Mouse (Mus musculus) limb, embryonic 15.5 days (tissue): Measurements from ENCODE around the gene Cpt1c. TPM values are rescaled to one million over a fixed set of nuclear protein-coding genes. Genes with fewer than 3 reads are reported as not detected.
"Not testable (repeated sequence)": the region's sequence is repeated elsewhere in the genome, so short reads cannot be mapped to it uniquely, and the experiment has no call there.

ENCODE experiments used
- ATAC-seq: fragments of 200-750 bp; cut with Nextera tagmentation; 2 replicates; pipeline ENCODE4 v1.8.0; 2017; ENCODE audit warnings: low read depth, moderate TSS enrichment; ENCODE audit not compliant: insufficient number of reproducible peaks, low FRiP score, low TSS enrichment
- H3K27ac ChIP-seq: fragments of 300-500 bp; sonication (generic); 2 replicates; pipeline ENCODE4 v1.5.1; 2015; ENCODE audit warnings: moderate library complexity, mild to moderate bottlenecking, inconsistent platforms
- H3K27me3 ChIP-seq: fragments of 300-500 bp; sonication (generic); 2 replicates; pipeline ENCODE4 v1.6.1; 2015; ENCODE audit warnings: inconsistent platforms
- H3K36me3 ChIP-seq: fragments of 300-500 bp; sonication (generic); 2 replicates; pipeline ENCODE4 v1.6.1; 2015; ENCODE audit warnings: inconsistent platforms
- H3K4me1 ChIP-seq: fragments of 300-500 bp; sonication (generic); 2 replicates; pipeline ENCODE4 v1.6.1; 2015; ENCODE audit warnings: inconsistent platforms
- H3K4me2 ChIP-seq: fragments of 300-500 bp; sonication (generic); 2 replicates; pipeline ENCODE4 v1.6.1; 2015; ENCODE audit warnings: mild to moderate bottlenecking, inconsistent platforms
- H3K4me3 ChIP-seq: fragments of 300-500 bp; sonication (generic); 2 replicates; pipeline ENCODE4 v1.5.1; 2015; ENCODE audit warnings: mild to moderate bottlenecking, inconsistent platforms
- H3K9ac ChIP-seq: fragments of 300-500 bp; sonication (generic); 2 replicates; pipeline ENCODE4 v1.6.1; 2015; ENCODE audit warnings: inconsistent platforms
- H3K9me3 ChIP-seq: fragments of 300-500 bp; sonication (generic); 2 replicates; pipeline ENCODE4 v1.6.1; 2016; ENCODE audit warnings: inconsistent platforms
- WGBS: fragments of 180-500 bp; shearing (Covaris S2); methylation state at CpG from one replicate; pipeline ENCODE4 v1.1.7; 2015; 5-methylcytosine and 5-hydroxymethylcytosine counted together
- polyA plus RNA-seq: library from polyadenylated mRNA; unstranded; fragments of >200 nt; fragmentation: Nextera tagmentation; extraction: Ambion mirVana; gene quantifications from 2 replicates; pipeline ENCODE4 v1.2.1, GENCODE M21; 2015

Gene Cpt1c
- polyA plus RNA-seq, result 27.9 and 28.3 TPM in 2 replicates

GRCm38 (mm10) chr7:44974383-44975116, at the start of gene Cpt1c:
Gene Cpt1c (minus strand): TSS chr7:44974851.
- Histone ChIP-seq H3K9ac (peak within 1 kb of the TSS; percentile 48), H3K9me3 (no peaks in the 10 kb centered on the region), H3K4me3 (peak within 1 kb of the TSS; percentile 56), H3K36me3 (peaks cover 42% of the 10 kb centered on the region), H3K27ac (peak within 1 kb of the TSS; percentile 90), H3K4me2 (peak within 1 kb of the TSS; percentile 78), H3K4me1 (peaks cover 38% of the 10 kb centered on the region), H3K27me3 (no peaks in the 10 kb centered on the region)
- no peak for ATAC-seq
- WGBS, result 2% methylated on average over 22 of the region's 22 CpGs

GRCm38 (mm10) chr7:45023711-45024110, 49.1 kb upstream of the Cpt1c start:
- peaks cover 18% of the 10 kb centered on the region for H3K4me1 ChIP-seq
- H3K27me3 ChIP-seq, ATAC-seq, H3K9me3 ChIP-seq, H3K4me3 ChIP-seq, H3K27ac ChIP-seq, H3K9ac ChIP-seq, H3K4me2 ChIP-seq: not testable (repeated sequence)
- 81% methylated on average over 5 of the region's 5 CpGs for WGBS
- peaks cover 25% of the 10 kb centered on the region for H3K36me3 ChIP-seq

- Histone ChIP-seq H3K4me2 (no peak overlapping the region), H3K4me1 (peaks cover 18% of the 10 kb centered on the region), H3K9me3 (no peaks in the 10 kb centered on the region), H3K9ac (no peak overlapping the region), H3K4me3 (no peak overlapping the region), H3K36me3 (peaks cover 4% of the 10 kb centered on the region; the same call in 1 of the 2 replicates), H3K27ac (no peak overlapping the region), H3K27me3 (no peaks in the 10 kb centered on the region)
- ATAC-seq, result no peak
- 64% methylated on average over 9 of the region's 9 CpGs for WGBS
Measured at GRCm38 (mm10) chr7:45020225-45020624, 45.6 kb upstream of the Cpt1c start.

- ATAC-seq, result no peak
- Histone ChIP-seq H3K4me1 (peaks cover 28% of the 10 kb centered on the region), H3K9me3 (no peaks in the 10 kb centered on the region), H3K4me2 (peak overlapping the region; percentile 86), H3K27ac (peak overlapping the region; percentile 96), H3K27me3 (no peaks in the 10 kb centered on the region), H3K4me3 (peak overlapping the region; percentile 94), H3K9ac (no peak overlapping the region), H3K36me3 (peaks cover 5% of the 10 kb centered on the region; the same call in 1 of the 2 replicates)
- WGBS, result 29% methylated on average over 8 of the region's 8 CpGs
Measured at GRCm38 (mm10) chr7:45019031-45019571, 44.5 kb upstream of the Cpt1c start.

- ATAC-seq, result peak; percentile 90
- Histone ChIP-seq H3K27ac (peak within 1 kb of the TSS; percentile 96), H3K36me3 (peaks cover 20% of the 10 kb centered on the region), H3K9me3 (no peaks in the 10 kb centered on the region), H3K27me3 (no peaks in the 10 kb centered on the region), H3K4me2 (peak within 1 kb of the TSS; percentile 86), H3K4me3 (peak within 1 kb of the TSS; percentile 94), H3K9ac (peak within 1 kb of the TSS; percentile 71), H3K4me1 (peaks cover 35% of the 10 kb centered on the region)
- WGBS, result 0% methylated on average over 36 of the region's 36 CpGs
Measured at GRCm38 (mm10) chr7:45017242-45018061, 42.8 kb upstream of the Cpt1c start, which contains the start of gene Rras. Gene Rras (plus strand): TSS chr7:45017961.

- no peak for ATAC-seq
- Histone ChIP-seq H3K4me2 (peak overlapping the region; percentile 86), H3K36me3 (peaks cover 27% of the 10 kb centered on the region), H3K27ac (peak overlapping the region; percentile 96), H3K27me3 (no peaks in the 10 kb centered on the region), H3K4me3 (peak overlapping the region; percentile 94), H3K4me1 (peaks cover 35% of the 10 kb centered on the region), H3K9me3 (no peaks in the 10 kb centered on the region), H3K9ac (peak overlapping the region; percentile 10; the same call in 1 of the 2 replicates)
- under 1% methylated on average over 4 of the region's 4 CpGs for WGBS
Measured at GRCm38 (mm10) chr7:45016761-45017160, 42.1 kb upstream of the Cpt1c start.

- Histone ChIP-seq H3K27ac (peak within 1 kb of the TSS; percentile 96), H3K4me3 (peak within 1 kb of the TSS; percentile 94), H3K4me1 (peaks cover 35% of the 10 kb centered on the region), H3K9me3 (no peaks in the 10 kb centered on the region), H3K27me3 (no peaks in the 10 kb centered on the region), H3K9ac (peak within 1 kb of the TSS; percentile 91), H3K4me2 (peak within 1 kb of the TSS; percentile 86), H3K36me3 (peaks cover 30% of the 10 kb centered on the region)
- ATAC-seq, result peak; percentile 90
- under 1% methylated on average over 69 of the region's 69 CpGs for WGBS
Measured at GRCm38 (mm10) chr7:45015957-45016612, 41.4 kb upstream of the Cpt1c start, which contains the start of gene Scaf1. Gene Scaf1 (minus strand): TSS chr7:45016363.

- Histone ChIP-seq H3K4me2 (peak overlapping the region; percentile 86), H3K27me3 (no peaks in the 10 kb centered on the region), H3K4me1 (peaks cover 35% of the 10 kb centered on the region), H3K9me3 (no peaks in the 10 kb centered on the region), H3K4me3 (peak overlapping the region; percentile 94), H3K36me3 (peaks cover 36% of the 10 kb centered on the region), H3K27ac (peak overlapping the region; percentile 96), H3K9ac (peak overlapping the region; percentile 91)
- under 1% methylated on average over 20 of the region's 20 CpGs for WGBS
- no peak for ATAC-seq
Measured at GRCm38 (mm10) chr7:45015344-45015956, 40.8 kb upstream of the Cpt1c start.

- H3K9ac ChIP-seq, result no peak overlapping the region
- 93% methylated on average over 3 of the region's 3 CpGs for WGBS
- H3K27ac ChIP-seq, result no peak overlapping the region
- peaks cover 50% of the 10 kb centered on the region for H3K36me3 ChIP-seq
- peak overlapping the region; percentile 94; the same call in 1 of the 2 replicates for H3K4me3 ChIP-seq
- 0 out of 2 replicates have a peak overlapping the region, but pooled peaks have one; percentile 86 for H3K4me2 ChIP-seq
- no peaks in the 10 kb centered on the region for H3K9me3 ChIP-seq
- H3K4me1 ChIP-seq, result peaks cover 29% of the 10 kb centered on the region
- no peaks in the 10 kb centered on the region for H3K27me3 ChIP-seq
- no peak for ATAC-seq
Measured at GRCm38 (mm10) chr7:45014096-45014451, 39.4 kb upstream of the Cpt1c start.

- Histone ChIP-seq H3K4me2 (no peak overlapping the region), H3K9ac (no peak overlapping the region), H3K9me3 (no peaks in the 10 kb centered on the region), H3K4me3 (no peak overlapping the region), H3K27me3 (no peaks in the 10 kb centered on the region), H3K27ac (no peak overlapping the region), H3K36me3 (peaks cover 55% of the 10 kb centered on the region), H3K4me1 (peaks cover 23% of the 10 kb centered on the region)
- 94% methylated on average over 16 of the region's 16 CpGs for WGBS
- ATAC-seq, result no peak
Measured at GRCm38 (mm10) chr7:45013366-45014095, 38.9 kb upstream of the Cpt1c start.
